Mouse (Mus musculus) small intestine, adult 2 months (tissue): ENCODE measurements around the gene Tbc1d17. TPM values are rescaled to one million over a fixed set of nuclear protein-coding genes. Genes with fewer than 3 reads are reported as not detected.

Experiments used
- H3K27ac ChIP-seq: fragments of 200-500 bp; 2 replicates; pipeline ENCODE4 v1.5.1; 2012; ENCODE audit warnings: low read depth, low read length, control low read depth, inconsistent platforms; ENCODE audit not compliant: insufficient read depth
- H3K27me3 ChIP-seq: fragments of 200-500 bp; 2 replicates; pipeline ENCODE4 v1.6.1; 2012; ENCODE audit warnings: mild to moderate bottlenecking, moderate library complexity, low read length, inconsistent platforms; ENCODE audit not compliant: control insufficient read depth, insufficient read depth
- H3K36me3 ChIP-seq: fragments of 200-500 bp; 2 replicates; pipeline ENCODE4 v1.6.1; 2012; ENCODE audit warnings: mild to moderate bottlenecking, low read length, control low read depth, inconsistent platforms; ENCODE audit not compliant: control insufficient read depth, insufficient read depth
- H3K4me1 ChIP-seq: fragments of 200-500 bp; 2 replicates; pipeline ENCODE4 v1.6.1; 2012; ENCODE audit warnings: low read length, inconsistent platforms, mixed read lengths; ENCODE audit not compliant: control insufficient read depth, insufficient read depth, insufficient read length
- H3K4me3 ChIP-seq: fragments of 200-500 bp; 2 replicates; pipeline ENCODE4 v1.5.1; 2012; ENCODE audit warnings: low read depth, mild to moderate bottlenecking, control low read depth, inconsistent platforms, low read length, moderate library complexity
- CTCF ChIP-seq: fragments of 200-500 bp; IDR thresholded peaks from 2 replicates; pipeline ENCODE4 v1.5.1; 2012; ENCODE audit warnings: low read depth, mild to moderate bottlenecking, control low read depth, inconsistent platforms, low read length, moderate library complexity, mixed read lengths; ENCODE audit not compliant: insufficient replicate concordance, insufficient read length; ENCODE audit errors: extremely low read depth
- POLR2A ChIP-seq: fragments of 200-500 bp; IDR thresholded peaks from 2 replicates; pipeline ENCODE4 v1.6.1; 2012; ENCODE audit warnings: low read depth, mild to moderate bottlenecking, control low read depth, inconsistent platforms, low read length, moderate library complexity
- WGBS: fragments of 180-500 bp; shearing (Covaris S2); methylation state at CpG from one replicate; pipeline ENCODE4 v1.1.7; 2018; 5-methylcytosine and 5-hydroxymethylcytosine counted together
- polyA plus RNA-seq: library from polyadenylated mRNA; depleted of rRNA; stranded (reverse); fragments of >200 nt; gene quantifications from 2 replicates; pipeline ENCODE4 v1.2.3, GENCODE M21; 2012; rRNA removed

Tbc1d17 gene
- polyA plus RNA-seq, 1 experiment = 63.2 TPM

DNA sequence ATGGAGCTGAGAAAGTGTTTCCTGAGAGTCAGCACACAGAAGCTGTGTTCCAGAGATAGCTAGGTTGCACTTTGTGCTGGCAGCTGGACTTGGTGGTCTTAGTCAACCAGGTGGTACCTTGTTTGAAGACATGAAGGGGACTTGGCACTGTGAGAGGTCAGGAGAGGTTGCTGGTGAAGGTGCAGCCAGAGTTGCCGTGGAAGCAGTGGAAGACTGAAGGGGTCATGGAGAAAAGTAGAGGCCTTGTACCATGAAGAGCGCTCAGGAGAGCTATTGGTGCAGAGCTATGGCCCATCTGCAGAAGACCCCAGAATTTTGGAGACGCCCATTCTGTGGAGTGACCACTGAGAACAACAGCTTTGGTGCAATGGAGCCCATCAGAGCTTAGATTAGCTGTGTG is 39.4 kb downstream of the Tbc1d17 start:
- Histone ChIP-seq H3K36me3 (no peaks in the 10 kb centered on the region), H3K4me3 (no peak overlapping the region), H3K27me3 (no peaks in the 10 kb centered on the region), H3K4me1 (no peaks in the 10 kb centered on the region), H3K27ac (no peak overlapping the region)
- WGBS = 90% methylated on average over 3 of the region's 3 CpGs
- no peak for TF ChIP-seq POLR2A
- no peak for TF ChIP-seq CTCF

DNA sequence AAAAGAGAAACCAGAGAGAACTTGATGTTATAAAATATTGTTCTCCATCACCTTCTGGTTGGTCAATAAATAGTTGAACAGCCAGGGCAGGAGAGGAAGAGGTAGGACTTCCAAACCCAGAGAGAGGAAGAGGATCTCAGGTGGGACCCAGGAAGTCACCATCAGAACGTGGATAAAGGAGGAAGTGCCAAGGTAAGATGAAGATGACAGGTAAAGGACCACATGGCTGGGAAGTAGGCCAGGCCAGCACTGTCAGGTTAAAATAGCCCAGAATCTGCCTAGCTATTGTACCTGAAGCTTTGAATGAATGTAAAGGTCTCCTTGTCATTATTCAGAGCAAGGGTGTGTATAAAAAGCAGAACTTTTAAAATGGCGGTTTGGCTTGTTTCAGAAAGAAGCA is 40.0 kb downstream of the Tbc1d17 start:
- Histone ChIP-seq H3K27ac (no peak overlapping the region), H3K4me3 (no peak overlapping the region), H3K4me1 (no peaks in the 10 kb centered on the region), H3K36me3 (no peaks in the 10 kb centered on the region), H3K27me3 (no peaks in the 10 kb centered on the region)
- 75% methylated on average over 2 of the region's 2 CpGs for WGBS
- TF ChIP-seq POLR2A (no peak), CTCF (no peak)

DNA sequence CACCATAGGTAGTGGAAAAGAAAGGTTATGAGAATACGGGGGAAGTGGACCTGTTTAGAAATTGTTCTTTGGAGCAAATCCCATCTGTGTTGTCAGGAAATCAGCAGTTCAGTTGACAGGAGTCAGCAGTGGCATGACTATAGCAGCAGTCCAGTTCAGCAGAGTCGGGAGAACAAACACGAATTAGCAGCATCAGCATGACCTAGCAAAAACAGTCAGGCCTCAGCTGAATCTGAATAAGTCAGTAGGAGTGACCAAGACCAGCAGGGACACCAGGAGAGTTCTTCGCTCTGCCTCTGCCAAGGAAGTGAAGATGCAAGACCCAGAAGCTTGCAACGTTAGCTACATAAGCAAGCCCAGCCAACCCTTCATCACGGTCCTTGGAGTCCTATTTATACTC is 56.1 kb downstream of the Tbc1d17 start:
- WGBS = 83% methylated on average over 6 of the region's 6 CpGs
- no peaks in the 10 kb centered on the region for H3K36me3 ChIP-seq
- no peaks in the 10 kb centered on the region for H3K27me3 ChIP-seq
- no peak overlapping the region for H3K27ac ChIP-seq
- H3K4me1 ChIP-seq = no peaks in the 10 kb centered on the region
- TF ChIP-seq CTCF = no peak
- no peak for TF ChIP-seq POLR2A
- H3K4me3 ChIP-seq = no peak overlapping the region

DNA sequence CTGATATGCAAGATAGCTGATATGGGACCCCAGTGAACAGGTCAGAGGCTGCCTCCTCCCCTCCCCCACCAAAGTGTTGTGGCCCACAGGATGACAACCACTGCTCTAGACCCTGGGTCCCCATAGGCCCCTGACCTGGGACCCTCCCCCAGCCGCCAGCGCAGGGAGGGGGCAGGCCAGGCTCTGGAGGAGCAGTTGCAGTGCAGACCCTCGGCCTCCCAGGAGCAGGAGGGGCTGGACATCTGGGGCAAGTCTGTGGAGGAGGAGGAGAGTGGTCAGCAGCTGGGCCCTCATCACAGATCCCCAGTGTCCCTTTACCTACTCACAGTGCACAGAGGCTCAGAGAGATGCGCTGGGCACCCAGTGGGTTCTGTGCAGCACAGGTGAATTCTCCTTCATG is 58.8 kb downstream of the Tbc1d17 start:
- no peak overlapping the region for H3K27ac ChIP-seq

DNA sequence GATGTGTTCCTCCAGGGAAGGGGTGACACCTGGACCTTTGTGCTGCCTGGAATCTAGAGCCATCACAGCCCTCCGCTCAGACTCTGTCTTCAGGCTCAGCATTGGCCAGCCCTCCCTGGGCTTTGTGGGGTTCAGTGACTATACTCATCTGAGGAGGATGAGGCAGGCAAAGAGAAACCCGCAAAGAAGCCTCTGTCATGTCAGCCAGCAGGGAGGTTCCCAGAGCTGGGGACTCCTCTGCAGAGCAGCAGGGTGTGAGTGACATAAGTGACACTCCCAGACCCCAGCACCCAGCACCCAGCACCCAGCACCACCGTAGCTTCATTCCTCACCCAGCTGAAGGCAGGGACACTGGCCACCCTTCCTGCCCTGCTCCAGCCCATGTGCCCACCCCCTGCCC is 59.3 kb downstream of the Tbc1d17 start:
- no peak overlapping the region for H3K4me3 ChIP-seq
- no peaks in the 10 kb centered on the region for H3K27me3 ChIP-seq
- H3K27ac ChIP-seq = no peak overlapping the region
- H3K36me3 ChIP-seq = no peaks in the 10 kb centered on the region
- H3K4me1 ChIP-seq = no peaks in the 10 kb centered on the region
- TF ChIP-seq CTCF (no peak), POLR2A (no peak)
- 67% methylated on average over 3 of the region's 3 CpGs for WGBS

More for the DNA sequence above, 58.8 kb downstream of the Tbc1d17 start:
- 67% methylated on average over 4 of the region's 4 CpGs for WGBS
- no peak overlapping the region for H3K4me3 ChIP-seq
- no peaks in the 10 kb centered on the region for H3K4me1 ChIP-seq
- no peaks in the 10 kb centered on the region for H3K27me3 ChIP-seq
- H3K36me3 ChIP-seq = no peaks in the 10 kb centered on the region
- TF ChIP-seq CTCF (no peak), POLR2A (no peak)

Other genes starting within 250 kb of the Tbc1d17 start
- 196 and 563 TPM in 2 replicates for gene Myh14, start 178.2 kb downstream of the Tbc1d17 start, polyA plus RNA-seq
- gene Izumo2, start 140.3 kb downstream of the Tbc1d17 start, polyA plus RNA-seq = not detected in 2 replicates
- gene Vrk3, start 100.7 kb downstream of the Tbc1d17 start, polyA plus RNA-seq = 20.4 and 40.3 TPM in 2 replicates
- 0.08 and 0.19 TPM in 2 replicates for gene Zfp473, start 98.0 kb downstream of the Tbc1d17 start, polyA plus RNA-seq
- gene Nup62, start 33.0 kb downstream of the Tbc1d17 start, polyA plus RNA-seq = 30.9 and 53.3 TPM in 2 replicates
- 8.0 and 13.8 TPM in 2 replicates for gene Il4i1, start 32.7 kb downstream of the Tbc1d17 start, polyA plus RNA-seq
- 83.9 and 102 TPM in 2 replicates for gene Atf5, start 32.4 kb downstream of the Tbc1d17 start, polyA plus RNA-seq
- 180 and 283 TPM in 2 replicates for gene Akt1s1, start 88 bp downstream of the Tbc1d17 start, polyA plus RNA-seq
- 36.9 and 84.2 TPM in 2 replicates for gene Pnkp, start 8.1 kb upstream of the Tbc1d17 start, polyA plus RNA-seq
- 82.3 and 141 TPM in 2 replicates for gene Ptov1, start 20.7 kb upstream of the Tbc1d17 start, polyA plus RNA-seq
- gene Med25, start 43.6 kb upstream of the Tbc1d17 start, polyA plus RNA-seq = 85.8 and 208 TPM in 2 replicates
- gene Fuz, start 47.0 kb upstream of the Tbc1d17 start, polyA plus RNA-seq = 15.8 and 27.5 TPM in 2 replicates
- 49.8 and 85.2 TPM in 2 replicates for gene Ap2a1, start 80.4 kb upstream of the Tbc1d17 start, polyA plus RNA-seq
- not detected in 2 replicates for gene Tsks, start 94.1 kb upstream of the Tbc1d17 start, polyA plus RNA-seq
- gene Cpt1c, start 125.8 kb upstream of the Tbc1d17 start, polyA plus RNA-seq = 5.2 and 7.6 TPM in 2 replicates
- gene Prmt1, start 137.5 kb upstream of the Tbc1d17 start, polyA plus RNA-seq = 50.0 and 68.6 TPM in 2 replicates
- 52.9 and 91.0 TPM in 2 replicates for gene Irf3, start 148.6 kb upstream of the Tbc1d17 start, polyA plus RNA-seq
- 10.1 and 16.3 TPM in 2 replicates for gene Bcl2l12, start 149.6 kb upstream of the Tbc1d17 start, polyA plus RNA-seq
- gene Scaf1, start 167.3 kb upstream of the Tbc1d17 start, polyA plus RNA-seq = 39.8 and 73.0 TPM in 2 replicates
- gene Rras, start 168.9 kb upstream of the Tbc1d17 start, polyA plus RNA-seq = 49.3 and 67.9 TPM in 2 replicates
- gene Prr12, start 203.8 kb upstream of the Tbc1d17 start, polyA plus RNA-seq = 8.1 and 13.2 TPM in 2 replicates
- 39.3 and 92.7 TPM in 2 replicates for gene Nosip, start 213.3 kb upstream of the Tbc1d17 start, polyA plus RNA-seq
- 81.7 and 172 TPM in 2 replicates for gene Prrg2, start 213.6 kb upstream of the Tbc1d17 start, polyA plus RNA-seq
- gene Rcn3, start 243.1 kb upstream of the Tbc1d17 start, polyA plus RNA-seq = 40.0 and 49.9 TPM in 2 replicates